Mouse (Mus musculus) cerebellum, adult 2 months (tissue): Measurements from ENCODE around the gene Kcnmb1.

Experiments
- CTCF ChIP-seq: fragments of 200-500 bp; IDR thresholded peaks from 2 replicates; pipeline ENCODE4 v1.5.1; 2011; ENCODE audit warnings: low read depth, mild to moderate bottlenecking, control low read depth, low read length, moderate library complexity, borderline replicate concordance; ENCODE audit not compliant: insufficient read depth
- POLR2A ChIP-seq: fragments of 200-500 bp; IDR thresholded peaks from 2 replicates; pipeline ENCODE4 v1.6.1; 2011; ENCODE audit warnings: low read length, control low read depth, borderline replicate concordance; ENCODE audit not compliant: insufficient read depth

- TF ChIP-seq CTCF (no peak), POLR2A (no peak)
These were observed 16.3 kb upstream of the Kcnmb1 start for GRCm38 (mm10) chr11:33946501-33946900.
